Mouse (Mus musculus): ENCODE data around the gene Map3k13. TPM values are rescaled to one million over a fixed set of nuclear protein-coding genes. Genes with fewer than 3 reads are reported as not detected.

Map3k13 gene
- polyA plus RNA-seq, 1 experiment from 2014 or later = 0.83 TPM

- in situ Hi-C loops (cut with MboI; ENCODE audit: low pct_unique_long_range_greater_than_20kb) = no loop called here
- ATAC-seq = no peak
- H3K27me3 ChIP-seq = no peaks in the 10 kb centered on the region
- TF ChIP-seq CTCF (IDR thresholded peaks at IDR 0.05) = no peak
- POLR2A ChIA-PET = no interaction called here
- no peak for DNase-seq (ENCODE audit: low read depth, low spot score)
- CTCF ChIA-PET = no interaction called here
These were observed 68.3 kb downstream of the Map3k13 start for GRCm38 (mm10) chr16:21862448-21862847.

DNA sequence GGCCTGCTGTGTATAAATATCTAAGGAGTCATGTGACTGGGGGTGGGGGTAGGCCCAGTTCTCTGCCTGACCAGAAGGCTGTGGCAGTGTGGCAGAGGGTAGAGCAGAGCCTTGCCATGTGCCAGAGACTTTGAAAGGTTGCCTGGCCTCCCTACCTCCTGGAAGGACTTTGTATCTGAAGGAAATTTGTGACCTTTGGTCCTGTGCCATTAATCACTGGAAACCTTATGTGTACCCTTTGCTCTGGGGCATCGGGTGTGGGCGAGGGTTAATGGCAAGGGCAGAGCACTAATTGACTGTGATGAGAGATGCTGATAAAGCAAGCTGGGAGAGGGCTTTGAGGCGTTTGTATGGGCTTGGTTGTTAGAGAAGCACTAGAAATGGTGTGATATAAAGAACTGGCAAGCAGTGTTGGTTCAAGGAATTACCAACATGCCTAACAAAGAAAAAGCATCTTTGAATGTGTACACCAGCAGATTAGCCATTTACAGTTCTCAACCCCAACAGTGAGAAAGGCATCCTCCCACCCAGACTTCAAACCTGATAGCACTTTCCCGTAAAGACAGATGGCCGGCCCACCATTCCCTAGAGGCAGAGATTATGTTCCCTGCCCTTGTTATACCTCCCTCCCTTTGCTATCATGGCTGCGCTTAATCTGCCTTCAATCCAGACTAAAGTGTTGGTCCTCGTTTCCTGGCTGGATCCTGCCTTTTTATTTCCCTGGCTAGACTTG lies 71.3 kb downstream of the Map3k13 start:
- ChIA-PET CTCF (interaction anchor here (1.3 kb wide), 1 partner anchor 16 kb away, joined by 3 read pairs; no protein-coding TSS in a partner anchor), POLR2A (no interaction called here)
- no peak for ATAC-seq
- in situ Hi-C loops (cut with MboI; ENCODE audit: low pct_unique_long_range_greater_than_20kb) = no loop called here
- H3K27me3 ChIP-seq = no peaks in the 10 kb centered on the region
- DNase-seq (ENCODE audit: low read depth, low spot score) = no peak
- TF ChIP-seq CTCF (IDR thresholded peaks at IDR 0.05) = no peak

DNA sequence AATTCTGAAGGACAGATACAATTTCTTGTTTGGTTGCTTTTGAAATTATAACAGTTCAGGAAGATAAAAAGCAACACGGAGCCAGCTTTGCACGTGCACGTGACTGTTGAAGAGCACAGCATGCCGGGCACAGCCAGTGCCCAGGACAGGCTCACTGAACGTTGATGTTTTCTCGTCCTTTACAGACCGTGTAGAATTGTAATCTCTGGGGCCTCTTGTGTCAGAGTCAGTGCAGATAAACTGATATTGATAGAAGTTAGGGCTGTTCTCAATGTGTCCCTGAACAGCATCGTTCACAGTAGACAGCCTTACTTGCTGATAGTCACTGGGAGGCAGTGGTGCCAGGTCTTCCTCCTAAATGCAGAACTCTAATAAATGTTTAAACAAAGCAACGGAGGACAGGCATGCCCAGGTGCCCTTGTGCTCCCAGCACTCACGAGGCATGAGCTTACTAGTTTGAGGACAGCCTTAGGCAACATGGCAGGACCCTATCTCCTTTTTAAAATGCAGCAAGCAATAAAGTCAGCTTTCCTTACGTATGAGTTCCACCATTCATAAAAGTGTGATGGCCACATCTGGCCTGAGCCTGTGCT lies 71.9 kb downstream of the Map3k13 start:
- POLR2A ChIA-PET = no interaction called here
- TF ChIP-seq CTCF (IDR thresholded peaks at IDR 0.05) = no peak

DNA sequence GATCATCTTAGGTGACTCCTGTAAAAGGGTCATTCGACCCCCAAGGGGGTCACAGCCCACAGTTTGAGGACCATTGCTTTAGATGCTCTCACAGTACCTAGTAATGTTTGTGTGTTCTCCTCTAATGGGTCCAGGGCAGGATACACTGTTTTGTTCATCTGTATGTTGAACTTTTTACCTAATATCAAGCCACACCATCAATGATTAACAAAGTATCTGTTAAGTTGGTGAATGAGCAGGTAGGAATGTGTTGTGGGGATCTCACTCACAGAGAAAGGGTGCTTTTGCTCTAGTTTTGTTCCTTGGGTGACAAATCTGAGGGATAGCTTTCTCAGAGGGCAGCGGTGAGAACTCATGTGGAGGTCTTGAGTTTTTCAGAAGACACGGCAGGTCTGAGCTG lies 73.6 kb downstream of the Map3k13 start:
- ChIA-PET POLR2A (no interaction called here), CTCF (interaction anchor here (1.4 kb wide), 1 partner anchor 10 kb away, joined by 3 read pairs; no protein-coding TSS in a partner anchor)
- in situ Hi-C loops (cut with MboI; ENCODE audit: low pct_unique_long_range_greater_than_20kb) = no loop called here
- ATAC-seq = peak; percentile 39
- no peaks in the 10 kb centered on the region for H3K27me3 ChIP-seq
- TF ChIP-seq CTCF (IDR thresholded peaks at IDR 0.05) = no peak
- DNase-seq (ENCODE audit: low read depth, low spot score) = no peak

More for the DNA sequence above, 71.9 kb downstream of the Map3k13 start:
- CTCF ChIA-PET = interaction anchor here (1.3 to 1.4 kb wide), 2 partner anchors 9 to 17 kb away, joined by 3 read pairs; no protein-coding TSS in a partner anchor
- ATAC-seq = no peak
- no peaks in the 10 kb centered on the region for H3K27me3 ChIP-seq
- in situ Hi-C loops (cut with MboI; ENCODE audit: low pct_unique_long_range_greater_than_20kb) = no loop called here
- DNase-seq (ENCODE audit: low read depth, low spot score) = no peak

DNA sequence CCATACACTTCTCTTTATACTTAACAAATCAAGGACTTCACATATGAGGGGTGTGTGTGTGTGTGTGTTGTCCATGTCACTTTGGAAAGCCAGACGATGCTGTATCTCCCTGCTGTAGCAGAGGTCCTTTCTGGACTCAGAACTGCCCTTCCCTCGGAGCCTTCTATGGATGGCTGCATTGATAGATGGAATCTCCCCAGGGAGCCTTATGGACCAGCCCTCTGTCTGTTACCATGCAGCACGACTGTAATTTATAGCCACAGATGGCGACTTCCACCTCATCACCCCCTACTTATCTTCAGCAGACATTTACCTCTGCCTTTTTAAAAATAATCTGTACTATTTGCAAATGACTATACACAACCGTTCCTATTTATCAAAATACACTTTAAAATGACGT lies 74.5 kb downstream of the Map3k13 start:
- DNase-seq (ENCODE audit: low read depth, low spot score) = no peak
- CTCF ChIA-PET = no interaction called here
- H3K27me3 ChIP-seq = no peaks in the 10 kb centered on the region
- no peak for ATAC-seq
- POLR2A ChIA-PET = no interaction called here
- in situ Hi-C loops (cut with MboI; ENCODE audit: low pct_unique_long_range_greater_than_20kb) = no loop called here
- TF ChIP-seq CTCF (IDR thresholded peaks at IDR 0.05) = no peak

DNA sequence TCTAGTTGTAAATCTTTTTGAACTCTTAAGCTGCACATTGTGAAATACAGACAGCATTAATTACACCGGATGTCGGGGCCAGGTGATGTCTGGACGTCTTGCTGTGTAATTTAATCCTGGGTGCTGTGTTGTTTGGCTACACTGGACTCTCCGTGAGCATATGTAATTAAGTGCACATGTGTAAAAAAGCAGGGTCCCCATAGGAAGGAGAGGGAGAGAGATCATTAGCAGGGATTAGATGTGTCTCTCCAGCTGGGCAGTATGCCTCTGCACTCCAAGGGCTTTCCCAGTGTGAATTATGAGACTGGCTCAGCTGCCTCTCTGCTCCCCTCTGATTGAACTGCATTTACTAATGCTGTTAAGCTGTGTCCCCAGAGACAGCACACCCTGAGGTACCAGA lies 75.7 kb downstream of the Map3k13 start:
- POLR2A ChIA-PET = no interaction called here
- no peak for DNase-seq (ENCODE audit: low read depth, low spot score)
- no peak for ATAC-seq
- no peak for TF ChIP-seq CTCF (IDR thresholded peaks at IDR 0.05)
- in situ Hi-C loops (cut with MboI; ENCODE audit: low pct_unique_long_range_greater_than_20kb) = no loop called here
- no peaks in the 10 kb centered on the region for H3K27me3 ChIP-seq
- CTCF ChIA-PET = interaction anchor here (1.0 to 1.3 kb wide), 2 partner anchors 11 to 15 kb away, joined by 3 to 4 read pairs; no protein-coding TSS in a partner anchor

GRCm38 (mm10) chr16:21877735-21878134 lies 83.6 kb downstream of the Map3k13 start:
- ATAC-seq (no peak), DNase-seq (ENCODE audit: low read depth, low spot score) (no peak)
- CTCF ChIA-PET = no interaction called here
- TF ChIP-seq CTCF (IDR thresholded peaks at IDR 0.05) = no peak
- in situ Hi-C loops (cut with MboI; ENCODE audit: low pct_unique_long_range_greater_than_20kb) = no loop called here
- POLR2A ChIA-PET = no interaction called here
- H3K27me3 ChIP-seq = peaks cover 4% of the 10 kb centered on the region

DNA sequence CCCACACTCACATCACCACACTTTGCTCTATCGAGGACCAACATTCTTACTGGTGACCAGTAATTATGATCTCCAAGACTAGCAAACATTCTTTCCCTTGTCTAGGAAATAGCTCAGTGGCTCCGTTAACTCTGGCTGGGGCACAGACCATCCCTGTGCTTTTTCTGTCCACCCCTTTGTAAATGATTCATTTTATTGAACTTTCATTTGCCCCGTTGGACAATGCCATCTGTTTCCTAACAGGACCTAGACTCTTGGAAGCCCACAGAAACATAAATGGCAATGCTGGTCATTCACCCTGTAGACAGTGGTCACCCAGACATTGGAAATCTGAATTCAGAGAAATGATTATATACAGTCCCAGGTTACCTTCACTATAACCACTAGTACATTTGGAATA lies 84.7 kb downstream of the Map3k13 start:
- CTCF ChIA-PET = no interaction called here
- DNase-seq (ENCODE audit: low read depth, low spot score) = no peak
- TF ChIP-seq CTCF (IDR thresholded peaks at IDR 0.05) = no peak
- H3K27me3 ChIP-seq = peaks cover 4% of the 10 kb centered on the region
- in situ Hi-C loops (cut with MboI; ENCODE audit: low pct_unique_long_range_greater_than_20kb) = no loop called here
- POLR2A ChIA-PET = no interaction called here
- ATAC-seq = no peak

- ATAC-seq = no peak
- DNase-seq (ENCODE audit: low read depth, low spot score) = no peak
- peaks cover 4% of the 10 kb centered on the region for H3K27me3 ChIP-seq
- CTCF ChIA-PET = interaction anchor here (1.1 to 1.2 kb wide), 2 partner anchors 11 to 25 kb away, joined by 3 read pairs; no protein-coding TSS in a partner anchor
- TF ChIP-seq CTCF (IDR thresholded peaks at IDR 0.05) = no peak
- in situ Hi-C loops (cut with MboI; ENCODE audit: low pct_unique_long_range_greater_than_20kb) = no loop called here
- POLR2A ChIA-PET = no interaction called here
These were observed 87.0 kb downstream of the Map3k13 start for GRCm38 (mm10) chr16:21881181-21881580.

- DNase-seq (ENCODE audit: low read depth, low spot score) (no peak), ATAC-seq (no peak)
- POLR2A ChIA-PET = no interaction called here
- in situ Hi-C loops (cut with MboI; ENCODE audit: low pct_unique_long_range_greater_than_20kb) = no loop called here
- no peak for TF ChIP-seq CTCF (IDR thresholded peaks at IDR 0.05)
- CTCF ChIA-PET = interaction anchor here (0.9 to 1.2 kb wide), 3 partner anchors 12 to 28 kb away, joined by 3 read pairs; no protein-coding TSS in a partner anchor
- H3K27me3 ChIP-seq = peaks cover 4% of the 10 kb centered on the region
These were observed 87.6 kb downstream of the Map3k13 start for GRCm38 (mm10) chr16:21881582-21882259.

DNA sequence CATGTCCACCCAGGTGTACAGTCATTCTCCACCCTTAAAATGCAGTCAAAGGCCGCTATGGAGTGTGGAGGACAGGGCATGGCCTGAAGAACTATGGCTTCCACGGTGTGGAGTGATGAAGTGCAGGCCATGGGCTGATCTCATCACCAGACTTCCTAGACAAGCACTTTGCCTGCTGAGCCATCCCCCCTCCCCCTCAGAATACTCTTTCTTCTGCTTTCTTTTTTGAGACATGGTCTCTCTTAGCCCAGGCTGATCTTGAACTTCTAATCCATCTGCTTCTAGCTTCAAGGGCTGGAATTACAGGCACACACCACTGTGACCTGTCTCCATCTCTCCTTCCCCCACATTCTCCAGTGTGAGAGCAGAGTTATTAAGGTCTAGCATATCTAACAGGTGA lies 93.5 kb downstream of the Map3k13 start:
- ATAC-seq (no peak), DNase-seq (ENCODE audit: low read depth, low spot score) (no peak)
- TF ChIP-seq CTCF (IDR thresholded peaks at IDR 0.05) = no peak
- H3K27me3 ChIP-seq = no peaks in the 10 kb centered on the region
- CTCF ChIA-PET = no interaction called here
- POLR2A ChIA-PET = no interaction called here
- in situ Hi-C loops (cut with MboI; ENCODE audit: low pct_unique_long_range_greater_than_20kb) = no loop called here

All from Patski (cell line).